Mouse (Mus musculus): ENCODE data around the gene Olfr608. TPM values are rescaled to one million over a fixed set of nuclear protein-coding genes. Genes with fewer than 3 reads are reported as not detected.

Olfr608 gene
- polyA plus RNA-seq, 1 experiment = not detected

Other genes starting within 250 kb of the Olfr608 start
- not detected in 2 replicates for gene Usp17ld, start 217.4 kb upstream of the Olfr608 start, polyA plus RNA-seq (2012; rRNA removed)
- not detected in 2 replicates for gene Olfr596, start 164.2 kb upstream of the Olfr608 start, polyA plus RNA-seq (2012; rRNA removed)
- not detected in 2 replicates for gene Olfr597, start 153.6 kb upstream of the Olfr608 start, polyA plus RNA-seq (2012; rRNA removed)
- not detected in 2 replicates for gene Olfr598, start 146.3 kb upstream of the Olfr608 start, polyA plus RNA-seq (2012; rRNA removed)
- gene Olfr599, start 134.0 kb upstream of the Olfr608 start, polyA plus RNA-seq (2012; rRNA removed) = not detected in 2 replicates
- not detected in 2 replicates for gene Olfr600, start 120.2 kb upstream of the Olfr608 start, polyA plus RNA-seq (2012; rRNA removed)
- not detected in 2 replicates for gene Olfr601, start 107.2 kb upstream of the Olfr608 start, polyA plus RNA-seq (2012; rRNA removed)
- not detected in 2 replicates for gene Olfr603, start 83.7 kb upstream of the Olfr608 start, polyA plus RNA-seq (2012; rRNA removed)
- not detected in 2 replicates for gene Usp17lc, start 54.8 kb upstream of the Olfr608 start, polyA plus RNA-seq (2012; rRNA removed)
- not detected in 2 replicates for gene Olfr605, start 24.4 kb upstream of the Olfr608 start, polyA plus RNA-seq (2012; rRNA removed)
- not detected in 2 replicates for gene Olfr606, start 20.8 kb upstream of the Olfr608 start, polyA plus RNA-seq (2012; rRNA removed)
- gene Olfr607, start 5.7 kb upstream of the Olfr608 start, polyA plus RNA-seq (2012; rRNA removed) = not detected in 2 replicates
- not detected in 2 replicates for gene Olfr609, start 28.2 kb downstream of the Olfr608 start, polyA plus RNA-seq (2012; rRNA removed)
- gene Olfr610, start 42.2 kb downstream of the Olfr608 start, polyA plus RNA-seq (2012; rRNA removed) = not detected in 2 replicates
- gene Olfr611, start 51.0 kb downstream of the Olfr608 start, polyA plus RNA-seq (2012; rRNA removed) = not detected in 2 replicates
- not detected in 2 replicates for gene Olfr612, start 72.8 kb downstream of the Olfr608 start, polyA plus RNA-seq (2012; rRNA removed)
- not detected in 2 replicates for gene Olfr613, start 78.2 kb downstream of the Olfr608 start, polyA plus RNA-seq (2012; rRNA removed)
- gene Olfr615, start 86.2 kb downstream of the Olfr608 start, polyA plus RNA-seq (2012; rRNA removed) = not detected in 2 replicates
- gene Olfr616, start 99.3 kb downstream of the Olfr608 start, polyA plus RNA-seq (2012; rRNA removed) = not detected in 2 replicates
- not detected in 2 replicates for gene Olfr617, start 103.2 kb downstream of the Olfr608 start, polyA plus RNA-seq (2012; rRNA removed)
- gene Olfr618, start 120.2 kb downstream of the Olfr608 start, polyA plus RNA-seq (2012; rRNA removed) = not detected in 2 replicates
- not detected in 2 replicates for gene Olfr619, start 130.7 kb downstream of the Olfr608 start, polyA plus RNA-seq (2012; rRNA removed)
- gene Olfr620, start 142.7 kb downstream of the Olfr608 start, polyA plus RNA-seq (2012; rRNA removed) = not detected in 2 replicates
- gene Olfr622, start 172.8 kb downstream of the Olfr608 start, polyA plus RNA-seq (2012; rRNA removed) = not detected in 2 replicates
- gene Olfr623, start 193.8 kb downstream of the Olfr608 start, polyA plus RNA-seq (2012; rRNA removed) = not detected in 2 replicates
- gene Olfr624, start 201.3 kb downstream of the Olfr608 start, polyA plus RNA-seq (2012; rRNA removed) = not detected in 2 replicates
- gene Olfr625-ps1, start 212.8 kb downstream of the Olfr608 start, polyA plus RNA-seq (2012; rRNA removed) = not detected in 2 replicates
- gene Olfr243, start 244.8 kb downstream of the Olfr608 start, polyA plus RNA-seq (2012; rRNA removed) = not detected in 2 replicates

All from spleen, adult 2 months (tissue).